Mouse (Mus musculus) gastrocnemius, postnatal 36 days (tissue): ENCODE measurements at regions not wholly inside any gene's neighbourhood (a gene's known extent, or its start where the extent isn't known, plus 50 kb on each side); places are given as distances from the start of the nearest gene placed in this dataset.
A peak's percentile ranks its signal among the peaks of the same experiment; 100 is the strongest.
"Not testable (repeated sequence)": the region's sequence is repeated elsewhere in the genome, so short reads cannot be mapped to it uniquely, and the experiment has no call there.

Experiments
- DNase-seq, 2 experiments: peaks; one replicate each; pipeline ENCODE4 v3.0.0; 2022
- intact Hi-C: fragments of 180-260 bp; cut with DNase I; formaldehyde crosslinking; loops from one replicate; pipeline ENCODE4 v1.15.1; 2025

DNA sequence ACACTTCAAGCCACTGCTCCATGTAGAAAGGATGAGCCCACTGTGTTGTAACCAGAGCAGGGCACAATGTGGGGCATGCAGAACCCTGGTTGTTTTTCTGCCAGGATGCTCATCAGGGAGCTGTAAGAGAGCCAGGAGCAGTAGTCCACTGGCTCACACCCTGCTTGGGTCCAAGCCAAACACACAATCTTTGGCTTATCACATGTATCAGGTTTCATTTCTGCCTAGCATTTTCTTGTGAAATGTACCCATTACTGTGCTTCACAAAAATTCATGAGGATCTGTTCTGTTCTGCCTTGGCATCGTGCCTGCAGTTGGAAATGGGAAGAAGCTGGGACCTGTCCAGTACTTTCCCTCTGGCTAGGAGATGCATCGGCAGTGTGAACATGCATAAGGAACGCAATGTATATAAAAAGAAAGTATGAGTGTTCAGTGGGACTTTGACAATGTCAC is 491.6 kb upstream of the Igfbp3 start:
- intact Hi-C loops, result no loop called here
- DNase-seq, result peak in 1 of 2 experiments; percentile 6

DNA sequence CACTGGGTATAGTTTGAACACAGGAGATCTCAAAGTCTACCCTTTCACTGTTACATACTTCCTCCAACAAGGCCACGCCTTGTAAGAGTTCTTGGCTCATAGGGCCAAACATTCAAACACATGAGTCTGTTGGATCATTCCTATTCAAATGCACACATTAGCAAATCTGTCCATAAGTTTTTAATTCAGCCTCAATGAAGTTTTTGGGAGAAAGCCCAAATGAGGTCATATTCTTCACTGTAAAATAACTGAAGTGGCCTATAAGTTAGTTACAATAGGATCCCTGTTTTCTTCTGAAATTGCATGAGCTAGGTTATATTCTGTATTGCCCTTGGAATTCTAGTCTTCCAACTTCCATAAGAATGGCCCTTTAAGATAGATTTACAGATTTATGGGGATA is 483.9 kb upstream of the Igfbp3 start:
- DNase-seq, result no peak
- intact Hi-C loops, result no loop called here

DNA sequence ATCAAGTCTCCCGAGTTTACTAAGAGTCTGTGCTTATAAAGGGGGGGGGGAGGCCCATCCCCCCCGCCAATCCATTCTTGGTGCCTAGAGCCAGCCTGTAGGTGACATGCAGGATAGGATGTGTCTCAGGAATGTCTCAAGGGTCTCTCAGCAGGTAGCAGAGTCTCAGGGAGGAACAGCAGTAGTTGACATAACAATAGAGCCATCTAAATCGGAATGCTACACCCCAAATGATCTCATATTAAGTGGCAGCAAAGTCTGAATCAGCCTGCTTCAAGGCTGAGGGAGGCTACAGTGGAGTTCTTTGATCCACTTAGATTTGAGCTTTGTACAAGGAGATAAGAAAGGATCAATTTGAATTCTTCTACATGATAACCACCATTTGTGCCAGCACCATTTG is 476.0 kb upstream of the Igfbp3 start:
- DNase-seq, intact Hi-C loops: not testable (repeated sequence)

DNA sequence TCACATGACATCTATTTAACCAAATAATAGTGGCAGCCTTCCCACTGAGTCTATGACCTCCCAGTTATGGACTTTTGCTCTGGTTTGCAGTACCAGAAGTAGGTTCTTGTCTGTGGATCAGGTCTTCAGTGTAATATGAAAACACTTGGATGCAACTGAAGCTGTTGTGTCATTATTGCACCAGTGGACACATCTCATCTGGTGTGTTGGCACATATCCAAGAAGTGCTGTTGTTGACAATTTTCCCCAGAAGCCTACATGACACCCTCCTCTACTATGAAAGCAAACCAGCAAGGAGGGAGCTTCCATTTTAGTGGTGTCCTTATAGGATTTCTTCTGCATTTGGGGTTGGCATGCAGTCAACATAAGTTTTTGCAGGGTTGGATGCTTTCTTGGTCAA is 459.1 kb upstream of the Igfbp3 start:
- intact Hi-C loops, result no loop called here
- no peak for DNase-seq

DNA sequence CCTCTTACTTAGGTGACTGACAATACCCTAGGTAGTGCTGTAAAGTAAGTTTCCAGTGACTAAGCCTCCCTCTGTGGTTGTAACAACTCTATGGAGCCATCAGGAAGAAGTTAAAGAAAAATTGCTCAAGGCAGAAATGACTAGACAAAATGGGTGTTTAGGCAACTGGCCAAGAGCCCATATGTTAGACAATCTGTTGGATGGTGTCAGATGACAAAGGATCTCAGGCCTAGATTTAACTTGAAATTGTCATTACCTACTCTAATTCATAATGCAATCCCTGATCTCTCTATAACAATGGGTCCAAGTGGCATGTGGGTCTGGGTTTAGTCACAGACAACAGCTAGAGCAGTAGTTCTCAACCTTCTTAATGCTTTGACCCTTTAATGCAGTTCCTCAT is 416.9 kb upstream of the Igfbp3 start:
- intact Hi-C loops, result no loop called here
- no peak for DNase-seq

DNA sequence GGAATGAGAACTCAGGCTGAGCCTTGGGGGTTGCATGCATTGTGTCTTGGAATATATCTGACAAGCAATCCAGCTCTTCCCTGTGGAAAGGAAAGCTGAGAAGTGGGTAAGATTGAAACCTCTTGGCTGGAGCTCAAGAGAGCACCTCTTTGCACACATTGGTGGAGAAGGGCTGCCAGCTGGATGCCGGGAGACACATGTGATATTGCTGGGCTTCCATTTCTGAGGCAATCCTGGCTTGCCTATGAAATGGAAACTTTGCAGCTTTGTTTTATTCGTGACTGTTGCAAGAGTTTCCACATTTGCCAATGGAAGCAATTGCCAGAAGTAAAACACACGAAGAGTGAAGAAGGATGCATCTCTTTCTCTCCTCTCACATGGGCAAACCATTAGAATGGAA is 411.5 kb upstream of the Igfbp3 start:
- intact Hi-C loops, result no loop called here
- DNase-seq, result peak; percentile 10 to 29

DNA sequence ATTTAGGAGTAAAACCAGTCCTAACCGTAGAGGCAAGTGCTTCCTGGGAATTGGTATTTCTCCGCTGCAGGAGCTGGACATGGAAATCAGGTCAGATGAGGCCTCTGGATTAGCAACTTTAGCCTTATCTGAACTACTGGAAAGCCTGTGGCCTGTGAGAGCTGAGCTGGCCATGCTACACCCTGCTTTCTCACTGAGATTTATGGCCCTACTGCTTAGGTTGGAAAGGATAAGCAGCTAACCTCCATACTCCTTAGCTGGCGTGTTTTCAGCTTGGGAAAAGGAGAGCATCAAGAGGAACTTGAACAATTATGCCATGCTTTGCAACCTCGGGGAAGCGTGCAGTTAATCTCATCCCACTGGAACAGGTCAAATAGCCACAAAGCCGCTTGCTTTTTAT is 406.6 kb upstream of the Igfbp3 start:
- intact Hi-C loops, result no loop called here
- no peak for DNase-seq

DNA sequence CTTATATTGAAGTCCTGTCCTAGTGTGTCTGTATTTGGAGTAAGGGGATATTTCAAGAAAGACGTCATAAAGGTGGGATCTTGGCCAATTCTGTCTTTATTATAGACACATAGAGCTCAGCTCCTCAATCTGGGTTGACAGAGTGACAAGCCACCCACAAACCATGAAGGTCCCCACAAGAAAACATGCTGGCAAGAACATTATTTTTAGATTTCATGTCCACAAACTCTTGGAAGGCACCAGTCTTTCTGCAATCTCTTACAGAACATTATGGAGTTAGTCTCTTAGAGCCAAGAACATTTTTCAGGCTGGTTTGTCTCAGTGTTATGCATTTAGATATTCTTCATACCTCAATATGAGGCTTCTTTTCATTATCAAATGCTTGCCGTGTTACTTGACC is 397.0 kb upstream of the Igfbp3 start:
- no peak for DNase-seq

DNA sequence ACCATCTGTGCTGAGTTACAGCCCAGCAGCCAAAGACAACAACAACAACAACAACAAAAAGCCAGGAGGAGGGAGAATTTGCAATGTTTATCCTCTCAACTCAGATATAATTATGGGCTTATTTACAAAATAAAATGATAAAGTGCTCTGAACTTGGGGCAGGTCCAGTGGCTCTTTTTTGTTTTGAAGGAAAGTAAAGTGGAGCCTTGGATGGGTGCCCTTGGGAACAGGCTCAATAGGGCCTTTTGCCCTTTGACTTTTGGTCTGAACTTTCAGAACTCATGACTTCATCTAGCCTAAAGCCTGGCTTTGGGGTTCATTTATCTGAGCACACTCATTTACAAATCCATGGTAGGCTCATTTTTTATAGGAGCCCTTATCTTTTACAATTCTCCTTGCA is 396.2 kb upstream of the Igfbp3 start:
- no peak for DNase-seq

More for the DNA sequence above, 397.0 kb upstream of the Igfbp3 start:
- intact Hi-C loops, result no loop called here

DNA sequence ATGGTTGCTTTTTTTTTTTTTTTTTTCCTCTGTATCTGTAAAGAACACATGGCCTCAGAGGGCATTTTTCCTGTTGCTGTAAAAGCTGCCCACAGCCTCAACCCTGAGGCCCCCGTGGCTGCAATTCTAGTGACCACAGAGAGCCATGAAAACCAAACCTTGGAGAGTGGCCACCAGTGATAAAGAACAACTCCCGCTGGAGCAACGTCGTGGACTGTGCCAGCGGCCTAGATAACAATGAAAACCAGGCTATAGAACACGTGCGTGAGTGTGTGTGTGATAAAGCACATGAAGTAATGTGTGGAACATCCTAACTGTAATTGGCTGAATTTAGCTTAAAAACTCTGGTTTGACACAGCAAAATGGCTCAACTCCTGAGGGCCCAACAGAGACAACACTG is 392.9 kb upstream of the Igfbp3 start:
- no peak for DNase-seq
- intact Hi-C loops, result no loop called here

More for the DNA sequence above, 396.2 kb upstream of the Igfbp3 start:
- intact Hi-C loops, result no loop called here

DNA sequence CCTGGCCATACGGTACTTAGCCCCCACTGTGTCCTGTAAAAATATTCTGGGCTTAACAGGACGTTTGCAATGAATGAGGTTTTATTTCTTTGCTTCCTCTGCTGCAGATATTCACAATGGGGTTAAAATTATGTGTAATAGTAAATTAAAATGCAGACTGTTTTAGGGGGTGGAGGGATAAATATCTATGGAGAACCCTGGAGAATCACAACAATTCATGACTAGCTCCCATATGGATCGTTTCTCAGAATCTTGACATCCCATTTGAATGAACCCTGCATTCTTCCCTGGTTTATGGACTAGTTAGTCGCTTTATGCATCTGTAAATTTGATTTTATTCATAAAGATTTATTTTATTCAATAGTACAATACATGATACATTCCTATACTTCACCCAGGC is 378.3 kb upstream of the Igfbp3 start:
- DNase-seq, result no peak

DNA sequence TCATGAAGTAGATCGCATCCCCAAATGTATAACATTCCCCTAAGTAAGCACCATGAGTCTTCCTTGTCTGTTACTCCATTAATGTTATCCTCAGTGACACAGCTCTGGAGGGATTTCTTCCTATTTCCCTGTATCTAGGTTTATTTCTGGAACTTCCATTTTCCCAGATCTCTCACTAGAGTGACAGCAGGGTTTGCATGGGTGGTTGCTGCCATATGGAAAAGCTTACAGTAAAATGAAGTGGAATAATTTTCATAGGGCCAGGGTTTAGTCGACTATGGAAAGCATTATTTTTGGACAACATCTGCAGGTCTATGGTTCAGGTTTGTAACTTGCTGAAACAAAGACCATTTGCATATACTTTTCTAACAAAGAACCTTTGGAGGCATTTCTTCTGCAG is 369.6 kb upstream of the Igfbp3 start:
- intact Hi-C loops, result no loop called here
- DNase-seq, result no peak

More for the DNA sequence above, 378.3 kb upstream of the Igfbp3 start:
- intact Hi-C loops, result no loop called here

DNA sequence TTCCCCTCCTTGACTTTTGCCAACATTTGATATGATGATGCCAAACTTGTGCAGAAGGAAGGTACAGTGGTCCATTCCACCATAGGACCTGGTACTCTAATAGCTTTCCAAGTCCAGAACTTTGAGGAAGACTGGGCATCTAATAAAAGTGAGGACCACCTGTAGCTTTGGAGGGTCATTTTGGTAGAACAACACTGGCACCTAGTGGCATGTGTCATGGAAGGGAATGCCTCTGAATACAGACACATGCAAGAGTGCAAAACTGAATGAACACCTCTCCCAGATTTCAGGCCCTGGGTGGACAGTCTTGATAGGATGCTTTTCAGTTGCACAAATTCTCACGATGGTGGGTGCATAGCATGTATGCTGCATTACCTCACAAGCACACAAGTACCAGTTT is 354.8 kb upstream of the Igfbp3 start:
- intact Hi-C loops, result loop anchor here (5.0 to 10.0 kb wide), 2 partner anchors 356 to 676 kb away; partner anchors contain the start of gene Igfbp3
- no peak for DNase-seq

DNA sequence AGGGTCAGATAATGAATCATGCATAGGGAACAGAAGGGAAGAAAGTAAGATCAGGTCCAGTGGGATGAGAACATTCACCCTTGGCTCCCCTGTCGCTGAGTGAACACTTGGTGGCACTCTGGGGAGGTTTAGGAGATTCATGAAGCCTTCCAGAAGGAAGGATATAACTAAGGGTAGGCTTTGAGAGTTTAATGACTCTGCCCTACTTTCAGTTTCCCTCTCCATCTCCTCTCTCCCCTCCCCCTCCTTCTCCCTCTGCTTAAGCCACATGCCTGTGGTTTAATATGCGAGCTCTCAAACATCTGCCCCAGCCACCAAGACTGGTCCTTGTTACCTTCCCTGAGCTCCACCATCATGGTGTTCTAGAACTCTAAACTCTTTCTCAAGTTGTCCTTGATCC is 348.3 kb upstream of the Igfbp3 start:
- DNase-seq, result no peak
- intact Hi-C loops, result loop anchor here (10.0 kb wide), 1 partner anchor 683 kb away; no protein-coding TSS in a partner anchor

DNA sequence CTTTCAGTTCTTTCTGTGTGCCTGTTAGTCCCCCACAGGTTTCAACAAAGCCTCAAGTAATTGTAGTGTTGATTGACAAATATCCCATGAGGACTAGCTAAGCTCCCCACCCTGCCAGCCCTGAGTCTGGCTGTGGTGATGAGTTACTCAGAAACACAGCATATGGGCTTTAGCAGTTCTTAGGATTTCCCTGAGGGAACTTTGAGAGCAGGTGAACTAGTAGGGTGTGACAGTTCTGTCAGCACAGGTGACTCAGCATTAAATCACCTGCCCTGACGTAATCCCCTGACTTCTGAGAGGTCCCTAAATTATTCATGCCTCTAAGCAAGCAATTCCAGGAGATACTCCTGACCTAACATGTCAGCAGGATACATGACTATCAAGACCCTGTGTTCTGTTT is 347.7 kb upstream of the Igfbp3 start:
- intact Hi-C loops, result loop anchor here (10.0 kb wide), 1 partner anchor 683 kb away; no protein-coding TSS in a partner anchor
- DNase-seq, result no peak

DNA sequence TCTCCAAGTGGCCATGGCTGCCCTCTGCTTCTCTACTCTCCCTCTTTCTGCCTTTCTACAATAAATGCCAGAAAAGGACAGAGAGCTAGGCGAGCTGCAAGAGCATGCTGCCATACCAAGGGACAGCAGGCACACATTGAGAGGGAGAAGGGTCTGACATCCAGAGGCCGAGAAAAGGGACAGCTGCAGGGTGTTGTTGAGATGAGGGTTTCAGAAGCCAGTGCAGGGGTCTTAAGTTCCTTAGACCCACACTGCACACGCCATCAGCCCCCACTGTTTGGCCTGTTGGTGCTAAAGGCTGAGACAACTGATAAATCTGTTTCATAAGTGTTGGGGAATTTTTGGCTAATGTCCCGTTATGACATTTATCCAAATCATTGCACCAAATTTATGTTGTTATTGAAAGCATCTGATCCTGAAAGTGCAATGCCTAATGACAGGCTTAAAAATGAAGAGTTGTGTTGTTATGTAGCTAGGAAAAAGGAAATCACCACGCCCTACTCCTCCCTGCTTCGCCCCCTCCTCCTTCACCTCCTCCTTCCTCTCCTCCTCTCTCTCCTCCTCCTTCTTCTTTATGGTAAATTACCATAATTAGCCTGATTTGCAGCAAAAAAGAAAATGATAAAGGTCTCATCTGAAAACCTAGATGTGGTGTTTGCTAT is 342.0 kb upstream of the Igfbp3 start:
- intact Hi-C loops, result no loop called here
- DNase-seq, result no peak

DNA sequence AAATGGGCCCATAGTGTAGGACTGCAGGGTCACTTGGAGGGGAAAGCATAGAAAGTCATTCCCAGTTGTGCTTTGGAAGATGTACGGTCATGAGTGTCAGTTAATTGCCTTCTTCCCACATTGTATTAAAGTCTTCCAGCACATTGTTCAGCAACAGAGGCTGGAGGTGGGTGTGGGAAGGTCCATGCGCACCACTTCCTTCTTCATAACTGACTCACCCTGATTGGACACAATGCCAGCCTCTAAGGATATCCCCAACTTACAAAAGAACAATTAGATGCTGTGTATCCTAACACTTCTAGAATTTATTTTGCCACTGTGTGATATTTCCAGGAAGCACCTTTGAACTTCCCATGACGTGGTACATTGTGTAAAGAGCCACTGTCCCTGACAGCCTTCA is 338.4 kb upstream of the Igfbp3 start:
- intact Hi-C loops, result no loop called here
- no peak for DNase-seq

DNA sequence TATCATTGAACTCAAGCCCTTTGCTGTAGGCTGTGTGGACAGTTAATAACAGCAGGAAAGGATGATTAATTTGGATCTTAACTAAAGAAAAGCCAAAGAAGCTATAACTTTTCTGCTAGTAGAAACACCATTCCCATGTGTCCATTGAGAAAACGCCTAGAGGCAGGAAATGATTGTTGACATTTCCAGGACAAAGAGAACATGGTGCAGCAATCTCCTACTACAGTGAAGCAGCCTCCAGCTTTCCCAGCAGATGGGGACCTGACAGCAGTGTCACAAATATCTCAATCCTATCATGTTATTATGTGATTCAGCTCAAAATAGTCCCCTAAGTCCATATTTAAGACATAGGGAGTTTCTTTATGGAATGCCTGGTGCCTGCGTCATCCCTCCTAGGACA is 334.1 kb upstream of the Igfbp3 start:
- intact Hi-C loops, result no loop called here
- no peak for DNase-seq

DNA sequence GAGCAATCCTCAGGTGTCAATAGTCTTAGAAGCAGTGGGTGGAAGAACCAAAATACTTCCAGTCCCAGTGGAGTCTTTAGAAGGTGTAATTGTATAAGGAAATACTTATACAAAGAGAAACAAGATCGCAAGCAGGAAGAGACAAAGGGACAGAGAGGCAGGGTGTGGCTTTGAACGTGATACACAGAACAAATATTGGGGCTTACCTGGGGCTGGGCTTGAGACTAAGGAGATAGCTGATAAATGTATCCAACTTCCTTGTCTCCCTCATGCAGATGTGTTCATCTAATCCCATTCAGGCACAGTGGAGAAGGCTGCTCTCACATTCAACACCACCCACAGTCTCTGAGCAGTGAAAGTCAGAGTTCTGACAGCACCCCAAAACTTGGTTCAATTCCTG is 331.9 kb upstream of the Igfbp3 start:
- intact Hi-C loops, result no loop called here

DNA sequence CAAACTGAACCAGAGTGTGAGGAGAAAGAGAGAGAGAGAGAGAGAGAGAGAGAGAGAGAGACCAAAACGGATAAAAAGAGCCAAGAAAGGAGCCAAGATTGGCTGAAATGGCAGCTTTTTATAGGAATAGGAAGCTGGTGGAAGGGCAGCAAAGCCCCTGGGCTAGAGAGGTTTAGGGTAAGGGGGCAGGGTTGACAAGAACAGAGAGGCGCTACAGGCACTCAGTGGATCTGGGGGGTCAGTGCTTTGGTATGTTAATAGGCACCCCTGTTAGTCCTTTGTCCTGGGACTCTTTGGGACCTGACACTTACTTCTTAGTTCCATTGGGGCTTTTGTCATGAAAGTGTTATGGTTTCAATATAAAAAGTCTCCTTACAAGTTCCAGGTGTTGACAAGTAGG is 320.9 kb upstream of the Igfbp3 start:
- intact Hi-C loops, result no loop called here
- DNase-seq, result no peak

More for the DNA sequence above, 331.9 kb upstream of the Igfbp3 start:
- DNase-seq, result no peak

DNA sequence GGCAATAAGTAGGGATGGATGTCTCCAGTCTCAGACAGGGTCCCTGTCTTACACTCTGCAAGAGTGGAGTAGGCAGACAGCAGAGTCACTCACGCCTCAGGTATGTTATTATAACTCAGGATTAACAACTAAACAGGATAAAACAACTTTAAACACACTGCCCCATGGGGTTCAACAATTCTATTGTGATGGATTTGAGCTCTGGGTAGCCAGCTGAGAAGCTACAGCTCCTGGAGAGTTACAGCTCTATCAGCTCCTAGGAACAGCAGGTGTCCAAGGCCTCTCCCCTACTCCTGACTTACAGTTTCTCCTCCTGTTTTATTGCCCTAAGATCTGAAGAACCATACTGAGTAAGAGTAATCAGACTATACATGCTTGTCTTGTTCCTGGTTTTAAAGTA is 319.6 kb upstream of the Igfbp3 start:
- no peak for DNase-seq
- intact Hi-C loops, result no loop called here

DNA sequence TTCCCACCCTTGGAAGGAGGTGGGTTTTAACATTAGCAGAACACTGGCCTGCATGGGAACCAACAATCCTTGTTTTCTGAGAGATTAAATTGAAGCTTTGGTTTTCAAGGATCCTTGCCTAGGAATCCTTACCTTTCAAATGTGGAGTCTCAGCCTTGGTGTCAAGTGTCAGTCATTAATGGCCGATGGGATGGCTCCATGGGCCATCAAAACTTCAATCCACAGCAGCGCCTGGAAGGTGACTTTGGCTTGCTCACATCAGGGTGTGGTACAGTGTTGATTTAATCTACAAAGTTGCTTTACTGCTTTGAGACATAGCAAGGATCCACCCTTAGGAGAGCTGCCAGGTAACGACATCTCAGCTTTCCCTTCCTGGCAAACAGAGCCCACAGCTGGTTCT is 318.1 kb upstream of the Igfbp3 start:
- intact Hi-C loops, result no loop called here
- no peak for DNase-seq
